Mouse (Mus musculus) regulatory T cell (primary cell): Measurements from ENCODE around the gene Arhgef7.

Source experiments
- in situ Hi-C: fragments of 300-600 bp; cut with MboI, MseI; formaldehyde crosslinking; loops from one replicate; pipeline ENCODE4 v1.15.1; 2025; ENCODE audit warnings: high pct_unique_total_duplicates

Gene Arhgef7

GRCm38 (mm10) chr8:11710415-11710814, 17.1 kb upstream of the Arhgef7 start:
- in situ Hi-C loops = no loop called here

GRCm38 (mm10) chr8:11712244-11712643, 15.3 kb upstream of the Arhgef7 start:
- in situ Hi-C loops = no loop called here

- in situ Hi-C loops = no loop called here
Measured at GRCm38 (mm10) chr8:11717194-11717593, 10.3 kb upstream of the Arhgef7 start.

GRCm38 (mm10) chr8:11727273-11727650, 259 bp upstream of the Arhgef7 start:
- in situ Hi-C loops = no loop called here

- in situ Hi-C loops = no loop called here
Measured at GRCm38 (mm10) chr8:11728482-11729295, 1.2 kb downstream of the Arhgef7 start.

- in situ Hi-C loops = no loop called here
Measured at GRCm38 (mm10) chr8:11730271-11730940, 2.9 kb downstream of the Arhgef7 start.

- in situ Hi-C loops = no loop called here
Measured at GRCm38 (mm10) chr8:11735672-11736235, 8.2 kb downstream of the Arhgef7 start.

- in situ Hi-C loops = no loop called here
Measured at GRCm38 (mm10) chr8:11737096-11737495, 9.6 kb downstream of the Arhgef7 start.

GRCm38 (mm10) chr8:11739082-11739481, 11.6 kb downstream of the Arhgef7 start:
- in situ Hi-C loops = no loop called here

GRCm38 (mm10) chr8:11740857-11741256, 13.3 kb downstream of the Arhgef7 start:
- in situ Hi-C loops = loop anchor here (10.0 kb wide), 1 partner anchor 754 kb away; no protein-coding TSS in a partner anchor

- in situ Hi-C loops = loop anchor here (10.0 kb wide), 1 partner anchor 751 kb away; no protein-coding TSS in a partner anchor
Measured at GRCm38 (mm10) chr8:11743580-11743979, 16.1 kb downstream of the Arhgef7 start.

- in situ Hi-C loops = loop anchor here (10.0 kb wide), 1 partner anchor 748 kb away; no protein-coding TSS in a partner anchor
Measured at GRCm38 (mm10) chr8:11746850-11747600, 19.5 kb downstream of the Arhgef7 start.

GRCm38 (mm10) chr8:11749472-11749871, 22.0 kb downstream of the Arhgef7 start:
- in situ Hi-C loops = loop anchor here (10.0 kb wide), 1 partner anchor 745 kb away; no protein-coding TSS in a partner anchor

- in situ Hi-C loops = no loop called here
Measured at GRCm38 (mm10) chr8:11752338-11752737, 24.8 kb downstream of the Arhgef7 start.

- in situ Hi-C loops = no loop called here
Measured at GRCm38 (mm10) chr8:11753155-11753941, 25.8 kb downstream of the Arhgef7 start.

GRCm38 (mm10) chr8:11754723-11755122, 27.2 kb downstream of the Arhgef7 start:
- in situ Hi-C loops = no loop called here

- in situ Hi-C loops = no loop called here
Measured at GRCm38 (mm10) chr8:11755873-11756272, 28.4 kb downstream of the Arhgef7 start.

- in situ Hi-C loops = no loop called here
Measured at GRCm38 (mm10) chr8:11757568-11758481, 30.3 kb downstream of the Arhgef7 start.

GRCm38 (mm10) chr8:11758482-11759281, 31.2 kb downstream of the Arhgef7 start:
- in situ Hi-C loops = no loop called here
